Mouse (Mus musculus) frontal cortex, postnatal 36 days (tissue): Measurements from ENCODE around the gene Frmpd1.

Experiments
- DNase-seq, 2 experiments: peaks; one replicate each; pipeline ENCODE4 v3.0.0; 2022; ENCODE audit warnings: low spot score in 2 of 2

Frmpd1 gene

DNA sequence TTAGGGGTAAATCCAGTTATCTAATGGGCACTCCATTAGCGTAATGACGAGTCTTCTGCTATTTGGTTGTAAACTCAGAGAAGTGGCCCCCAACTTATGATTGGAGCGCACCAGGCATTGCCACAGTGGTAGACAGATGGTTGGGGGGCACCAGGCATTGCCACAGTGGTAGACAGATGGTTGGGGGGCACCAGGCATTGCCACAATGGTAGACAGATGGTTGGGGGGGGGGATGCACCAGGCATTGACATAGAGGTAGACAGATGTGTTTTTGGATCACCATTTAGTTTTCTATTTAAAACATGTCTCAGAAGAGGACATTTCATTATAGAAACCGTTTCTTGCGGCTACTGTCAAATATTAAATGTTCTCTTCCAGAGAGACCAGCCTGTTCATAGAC lies 53.6 kb downstream of the Frmpd1 start:
- no peak for DNase-seq

DNA sequence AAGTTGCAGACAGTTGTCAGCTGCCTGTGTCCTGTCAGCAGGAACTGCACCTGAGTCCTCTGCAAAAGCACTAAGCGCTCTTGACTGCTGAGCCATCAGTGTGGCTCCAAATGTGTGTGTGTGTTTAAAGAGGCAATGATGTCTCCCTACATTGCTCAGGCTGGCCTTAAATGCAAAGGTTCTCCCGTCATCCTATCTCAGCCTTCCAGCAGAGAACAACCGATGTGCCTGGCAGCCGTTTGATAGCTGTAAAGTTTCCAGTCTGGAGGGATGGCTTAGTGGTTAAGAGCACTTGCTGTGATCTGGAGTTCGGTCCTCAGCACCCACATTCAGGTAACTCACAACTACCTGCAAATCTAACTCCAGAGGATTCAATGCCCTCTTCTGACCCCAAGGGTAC lies 56.7 kb downstream of the Frmpd1 start:
- no peak for DNase-seq

DNA sequence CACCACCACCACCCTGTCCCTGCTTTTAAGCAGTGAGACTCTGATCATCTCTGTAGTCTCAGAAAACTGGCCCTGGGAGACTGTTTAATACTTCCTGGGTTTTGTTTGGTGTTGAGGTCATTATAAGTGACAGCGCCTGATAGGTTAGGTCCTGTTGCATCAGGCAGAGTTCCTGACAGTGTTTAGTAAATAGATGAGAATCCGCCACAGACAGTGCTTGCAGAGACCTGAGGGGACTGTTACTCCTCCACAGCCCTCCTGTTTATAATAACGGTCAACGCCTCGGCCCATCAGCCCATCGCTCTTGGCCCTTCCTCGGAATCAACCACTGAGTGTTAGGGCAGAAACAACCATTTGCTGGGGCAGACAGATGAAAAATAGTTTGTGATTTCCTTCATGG lies 57.5 kb downstream of the Frmpd1 start:
- DNase-seq: no peak

DNA sequence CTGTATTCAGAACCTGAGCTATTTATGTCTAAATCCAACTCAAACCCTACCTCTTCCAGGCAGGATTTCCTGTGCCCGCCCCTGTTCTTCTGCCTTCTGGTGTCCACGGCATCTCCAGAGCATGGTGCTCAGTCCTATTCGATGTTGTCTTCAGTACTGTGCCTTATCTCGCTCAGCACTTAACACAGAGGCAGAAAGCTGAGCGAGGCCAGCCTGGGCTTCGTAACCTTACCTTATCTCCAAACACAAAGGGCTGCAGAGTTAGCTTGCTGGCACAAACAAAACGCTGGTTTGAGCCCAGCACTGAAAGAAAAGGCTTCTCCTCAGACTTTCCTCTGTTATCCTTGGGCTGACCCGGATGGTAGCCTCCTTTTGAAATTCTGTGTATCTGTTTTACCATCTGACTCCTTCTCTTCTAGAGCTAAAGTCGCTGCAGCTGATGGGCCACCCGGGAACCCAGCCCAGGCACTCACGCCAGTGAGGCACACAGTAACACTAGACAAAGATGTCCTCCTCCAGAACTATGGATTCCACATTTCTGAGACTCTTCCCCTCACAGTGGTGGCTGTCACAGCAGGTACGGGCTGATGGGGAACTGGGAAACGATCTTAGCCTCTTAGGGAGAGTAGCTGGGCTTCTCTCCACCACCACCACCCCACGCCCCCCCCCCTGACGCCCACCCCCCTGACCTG lies 58.7 kb downstream of the Frmpd1 start:
- DNase-seq: no peak

DNA sequence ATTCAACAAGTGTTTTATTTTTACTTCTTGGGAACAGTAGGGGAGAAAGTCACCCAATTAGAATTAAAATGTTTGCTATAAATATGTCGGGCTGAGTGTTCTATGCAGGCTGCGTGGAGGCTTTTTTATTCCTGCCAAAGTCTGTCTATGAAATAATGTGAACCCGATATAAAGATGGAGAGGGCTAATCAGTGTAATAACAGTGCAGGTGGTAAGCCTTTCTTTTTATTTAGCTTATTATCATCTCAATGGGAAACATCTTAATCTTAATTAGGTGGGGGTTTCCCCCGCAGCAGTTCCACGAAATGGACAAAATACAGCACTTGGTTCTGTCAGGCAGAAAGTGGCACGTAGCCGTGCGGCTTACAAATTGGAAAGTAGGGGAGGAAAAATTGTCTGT lies 66.6 kb downstream of the Frmpd1 start:
- no peak for DNase-seq

DNA sequence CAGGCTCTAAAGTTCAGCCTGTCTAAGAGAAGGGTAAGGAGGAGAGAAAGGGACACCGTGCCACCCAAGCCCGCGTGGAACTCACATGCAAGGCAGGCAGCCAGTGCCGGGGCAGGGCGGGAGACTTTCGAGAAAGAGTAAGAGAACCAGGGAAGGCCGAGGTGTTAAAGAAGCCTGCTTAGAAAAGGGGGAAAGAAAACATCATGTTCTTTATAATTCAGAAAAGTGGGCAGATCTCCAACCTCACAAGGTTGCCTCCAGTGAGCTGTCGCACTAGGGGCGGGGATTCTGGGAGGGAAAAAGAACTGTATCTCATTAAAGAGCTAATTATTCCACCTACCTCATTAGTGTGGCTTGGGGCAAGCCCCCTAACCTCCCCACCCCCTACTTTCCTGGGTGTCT lies 68.2 kb downstream of the Frmpd1 start:
- peak; percentile 15 to 18 for DNase-seq

DNA sequence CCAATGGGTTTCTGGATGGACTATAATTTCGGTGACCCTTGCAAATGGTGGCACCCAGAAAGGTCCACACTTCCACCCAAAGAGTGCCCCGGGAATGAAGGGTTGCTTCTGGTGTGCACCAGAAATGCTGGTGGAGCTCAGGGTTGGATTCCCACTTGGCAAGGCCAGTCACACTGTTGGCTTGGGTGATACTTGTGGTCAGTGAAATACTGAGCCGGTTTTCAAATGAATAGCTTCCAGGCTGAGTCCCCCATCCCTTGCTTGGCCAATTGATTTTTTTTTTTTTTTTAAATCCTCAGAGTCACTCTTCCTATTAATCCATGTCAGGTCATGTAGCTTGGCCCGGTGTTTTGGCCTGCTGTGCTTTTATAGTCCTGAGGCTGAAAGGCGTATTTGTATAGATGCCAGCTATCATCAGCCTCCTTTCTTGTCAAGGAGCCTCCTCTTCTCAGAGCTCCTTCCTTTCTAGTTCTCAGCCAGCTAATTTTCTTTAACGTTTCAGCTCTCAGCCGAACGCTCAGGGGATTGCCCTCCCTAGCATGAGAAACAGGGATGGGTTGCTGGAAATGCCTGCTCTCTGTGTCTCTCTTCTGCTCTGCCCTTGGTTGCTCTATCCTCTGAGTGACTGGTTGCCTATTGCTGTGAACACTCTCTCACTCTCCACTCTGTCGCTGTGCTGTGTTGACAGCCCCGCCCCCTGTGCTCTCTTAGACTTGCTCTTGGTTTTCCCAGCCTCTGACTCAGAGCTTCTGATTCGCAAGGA lies 69.3 kb downstream of the Frmpd1 start:
- DNase-seq: peak; percentile 39

DNA sequence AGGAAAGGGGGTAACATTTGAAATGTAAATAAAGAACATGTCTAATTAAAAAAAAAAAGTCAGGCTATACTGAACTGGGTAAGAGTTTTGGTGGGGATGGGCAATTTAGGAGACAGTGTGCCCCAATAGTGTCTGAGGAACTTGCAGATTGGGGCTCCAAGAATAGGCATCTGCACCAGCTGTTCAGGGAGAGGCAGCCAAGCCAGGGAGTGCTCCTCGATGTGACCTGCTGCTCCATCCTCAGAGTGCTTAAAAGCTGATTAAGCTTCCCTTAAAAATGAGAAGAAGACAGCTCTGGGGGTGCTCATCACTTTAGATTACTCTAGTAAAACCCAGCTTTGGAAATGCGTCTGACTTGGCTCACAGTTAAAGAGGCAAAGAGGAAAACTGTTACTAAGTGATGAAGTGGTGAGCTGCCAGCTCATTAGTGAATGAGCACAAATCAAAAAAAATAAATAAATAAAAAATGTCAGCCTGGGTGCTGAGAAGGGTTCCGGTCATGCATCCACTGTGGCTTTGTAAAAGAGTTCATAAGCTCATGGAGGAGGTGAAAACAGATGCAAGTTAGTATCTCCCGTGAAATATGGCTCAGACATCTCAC lies 74.7 kb downstream of the Frmpd1 start:
- peak in 1 of 2 experiments; percentile 25 for DNase-seq

DNA sequence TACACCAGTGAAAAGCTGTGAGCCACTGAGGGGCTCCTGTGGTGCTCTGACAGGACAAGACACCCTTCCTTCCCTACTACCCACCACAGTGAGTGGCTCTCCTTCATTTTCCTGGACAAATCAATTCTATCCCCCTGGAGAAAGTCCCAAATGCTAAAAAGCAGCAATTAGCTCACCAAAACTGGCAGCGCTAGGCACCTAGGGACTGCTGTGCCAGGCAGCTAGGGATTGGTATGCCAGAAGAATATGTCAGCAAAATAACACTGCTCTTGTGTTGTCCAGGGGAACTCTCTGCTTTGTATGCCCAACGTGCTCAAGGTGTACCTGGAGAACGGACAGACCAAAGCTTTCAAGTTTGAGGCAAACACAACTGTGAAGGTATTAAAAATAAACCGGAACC lies 76.9 kb downstream of the Frmpd1 start:
- peak in 1 of 2 experiments; percentile 17 for DNase-seq

DNA sequence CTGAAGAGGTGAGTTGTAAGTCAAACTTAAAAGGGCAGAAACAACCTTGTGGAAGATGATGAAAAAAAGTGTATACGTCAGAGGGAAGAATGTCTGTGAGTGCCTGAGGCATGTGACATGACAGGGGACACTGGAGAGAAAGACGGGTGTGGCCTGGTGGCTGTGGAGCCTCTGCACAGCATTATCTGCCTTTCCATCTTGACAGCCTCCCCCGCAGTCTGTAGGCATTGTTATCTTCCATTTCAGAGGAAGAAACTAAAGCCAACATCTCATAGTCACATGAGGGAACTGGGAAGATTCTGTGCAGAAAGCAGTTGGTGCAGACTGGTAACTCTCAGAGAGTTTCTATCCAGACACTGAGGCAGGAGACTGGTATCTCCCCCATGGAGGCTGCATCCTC lies 83.2 kb downstream of the Frmpd1 start:
- no peak for DNase-seq

DNA sequence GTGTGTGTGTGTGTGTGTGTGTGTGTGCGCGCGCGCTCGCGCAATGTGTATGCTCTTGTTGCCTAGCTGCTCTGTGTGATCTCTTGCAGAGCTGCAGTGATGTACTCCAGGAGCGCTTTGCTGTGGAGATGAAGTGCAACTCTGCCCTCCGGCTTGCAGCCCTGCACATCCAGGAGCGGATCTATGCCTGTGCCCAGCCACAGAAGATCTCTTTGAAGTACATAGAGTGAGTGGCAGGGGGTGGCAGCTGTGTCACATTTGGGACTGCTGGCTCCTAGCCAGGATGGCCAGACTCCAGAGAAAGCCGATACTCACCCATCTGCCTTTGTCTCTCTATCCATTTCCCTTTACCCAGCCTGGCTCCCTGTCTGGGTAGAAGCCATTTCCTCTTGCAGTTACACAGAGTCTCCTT lies 86.4 kb downstream of the Frmpd1 start:
- peak in 1 of 2 experiments; percentile 15 for DNase-seq

DNA sequence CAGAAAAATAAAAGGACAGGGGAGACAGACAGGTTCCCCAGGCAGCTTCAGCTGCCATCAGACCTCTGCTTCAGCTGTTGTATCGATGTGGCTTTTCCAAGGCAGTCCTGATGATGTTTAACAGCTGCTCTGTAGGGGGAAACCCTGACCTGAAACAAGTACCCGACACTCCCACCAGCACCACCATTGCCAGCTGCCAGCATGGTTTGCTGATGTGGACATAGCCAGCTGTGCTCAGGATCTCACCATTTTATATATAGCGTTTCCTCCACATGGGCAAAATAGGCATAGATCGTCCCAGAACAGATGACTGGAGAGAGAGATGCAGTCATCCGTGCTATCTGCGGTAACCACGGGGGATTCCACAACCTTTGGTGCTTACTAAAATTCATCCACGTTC lies 91.1 kb downstream of the Frmpd1 start:
- no peak for DNase-seq

DNA sequence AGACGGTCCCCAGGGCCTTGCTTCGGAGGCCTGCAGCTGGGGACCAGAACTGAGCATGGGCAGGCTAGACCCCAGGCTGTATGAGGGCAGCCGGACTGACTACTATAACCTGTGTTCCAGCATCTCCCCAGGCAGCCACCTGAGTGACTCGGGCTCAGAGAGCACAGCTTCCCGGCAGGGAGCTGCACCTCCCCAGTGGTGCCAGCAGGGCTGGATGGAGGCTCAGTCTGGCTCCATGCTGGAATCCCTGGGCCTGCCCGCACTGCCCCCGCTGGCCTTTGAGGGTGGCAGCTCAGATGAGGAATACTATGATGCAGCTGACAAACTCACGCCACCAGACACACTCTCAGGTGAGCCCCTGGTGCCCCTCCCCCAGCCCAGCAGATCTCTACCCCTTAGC lies 94.6 kb downstream of the Frmpd1 start:
- DNase-seq: no peak

DNA sequence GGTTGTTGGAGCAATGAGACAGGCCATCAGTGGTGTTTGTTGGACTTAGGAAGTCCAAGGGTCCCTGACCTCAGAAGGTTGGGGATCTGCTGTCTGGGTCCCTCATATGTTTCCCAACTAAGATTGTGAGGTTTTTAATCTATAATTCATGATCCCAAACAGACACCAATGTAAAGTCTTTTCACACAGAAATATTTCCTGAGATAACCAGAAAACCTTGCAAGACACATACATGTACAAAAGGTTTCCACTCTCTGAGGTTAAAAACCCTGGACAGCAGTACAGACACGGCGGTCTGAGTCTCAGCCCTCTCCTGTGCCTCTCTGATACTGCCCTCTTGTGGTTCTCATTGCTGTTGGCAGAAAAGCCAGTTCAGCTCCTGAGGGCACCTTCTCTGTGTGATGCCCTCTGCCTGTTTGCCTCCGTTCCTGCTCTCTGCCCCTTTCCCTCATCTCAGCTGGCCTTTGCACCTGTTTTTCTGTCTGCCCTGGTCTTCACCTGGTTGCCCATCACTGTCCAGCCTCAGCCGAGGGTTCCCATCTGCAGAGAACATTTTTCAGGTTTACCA lies 95.4 kb downstream of the Frmpd1 start:
- peak; percentile 39 to 59 for DNase-seq

DNA sequence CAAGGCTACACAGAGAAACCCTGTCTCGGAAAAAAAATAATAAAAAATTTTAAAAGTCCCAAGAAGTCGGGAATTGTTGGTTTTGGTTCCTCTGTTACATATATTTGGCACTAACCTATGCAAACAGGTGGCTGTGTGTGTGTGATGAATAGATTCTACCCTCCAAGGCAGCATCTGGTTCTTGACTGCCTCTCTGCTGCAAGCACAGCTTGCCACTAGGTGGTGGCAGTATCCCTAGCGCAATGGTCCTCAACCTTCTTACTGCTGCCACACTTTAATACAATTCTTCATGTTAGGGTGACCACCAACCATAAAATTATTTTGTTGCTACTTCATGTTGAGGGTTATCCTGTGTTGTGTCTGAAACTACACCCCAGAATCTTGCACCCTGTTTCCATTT lies 101.6 kb downstream of the Frmpd1 start:
- no peak for DNase-seq

DNA sequence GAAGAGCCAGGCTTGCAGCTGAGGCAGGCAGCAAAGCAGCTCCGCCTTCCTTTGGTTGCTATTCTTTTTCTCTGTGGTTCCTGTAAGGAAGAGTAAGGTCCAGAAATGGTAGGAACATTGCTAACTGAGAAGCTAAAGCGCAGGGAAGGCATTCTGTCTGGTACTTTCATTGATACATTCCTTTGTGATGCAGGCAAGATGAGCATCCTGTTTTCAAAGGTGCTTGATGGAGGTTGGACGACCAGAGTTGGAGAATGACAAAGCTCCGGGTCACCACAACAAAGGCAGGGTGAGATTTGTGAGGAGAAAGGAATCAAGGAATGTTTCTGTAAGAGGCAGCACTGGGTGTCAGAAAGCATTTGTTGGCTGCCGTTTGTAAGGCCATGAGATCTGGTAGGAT lies 103.2 kb downstream of the Frmpd1 start:
- DNase-seq: no peak

DNA sequence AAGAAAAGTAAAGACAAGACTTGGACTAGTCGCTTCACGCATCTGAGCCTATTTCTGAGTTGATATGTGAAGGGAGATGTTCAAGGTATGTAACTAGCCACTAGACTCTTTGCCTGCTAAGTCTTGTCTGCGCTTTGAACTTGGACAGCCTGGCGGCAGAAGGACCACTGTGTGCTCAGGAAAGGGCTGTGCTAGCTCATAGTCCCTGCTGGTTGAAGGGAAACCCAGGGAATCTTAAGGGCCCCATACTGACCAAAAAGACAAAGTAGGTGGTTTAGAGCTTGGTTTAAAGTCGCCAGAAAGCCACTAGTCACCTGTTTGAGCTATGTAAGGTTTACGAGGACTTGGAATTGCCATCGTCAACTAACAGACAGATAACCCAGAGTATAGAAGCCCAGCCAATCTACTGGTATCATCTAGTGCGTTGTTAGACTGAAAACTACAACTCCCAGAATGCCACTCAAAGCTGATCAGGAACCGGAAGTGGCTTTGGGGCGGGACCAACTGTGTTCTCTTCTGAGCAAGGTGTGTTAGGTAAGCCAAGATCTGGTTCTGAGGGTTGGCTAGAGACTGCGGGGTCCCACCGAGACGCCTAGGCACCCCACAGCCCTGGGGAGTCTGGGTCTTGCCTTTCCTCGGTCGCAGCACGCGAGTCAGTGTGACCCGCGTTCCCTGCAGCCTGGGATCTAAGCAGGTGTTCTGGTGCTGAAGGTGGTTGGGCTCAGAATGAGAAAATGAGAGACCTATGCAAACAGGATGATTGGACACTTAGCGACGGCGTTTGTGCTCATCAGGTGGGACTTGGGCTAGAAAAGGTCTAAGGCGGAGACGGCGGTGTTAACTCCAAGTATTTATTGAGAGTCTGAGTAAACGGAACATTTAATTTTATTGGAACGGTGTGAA lies 112.2 kb downstream of the Frmpd1 start, which contains the start of gene Trmt10b:
Trmt10b (plus strand) TSS at position 466 of the 903 bp plus-strand sequence.
- DNase-seq: peak; percentile 62 to 73

DNA sequence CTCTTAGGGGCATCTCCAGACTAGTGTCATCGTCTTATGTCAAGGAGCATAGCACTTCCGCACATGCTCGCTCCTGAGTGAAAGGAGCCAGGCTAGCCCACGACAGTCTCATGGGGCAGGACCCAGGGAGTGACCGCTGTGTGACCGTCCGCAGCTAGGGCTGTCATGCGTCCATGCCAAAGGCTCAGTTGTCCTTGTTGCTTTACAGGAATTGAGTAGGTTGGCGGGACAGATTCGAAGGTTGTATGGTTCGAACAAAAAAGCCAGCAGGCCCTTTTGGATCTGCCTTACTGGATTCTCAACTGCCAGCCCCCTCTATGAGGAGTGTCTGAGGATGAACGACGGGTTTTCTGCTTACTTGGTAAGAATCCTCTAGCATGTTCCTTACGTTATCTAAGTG lies 120.9 kb downstream of the Frmpd1 start:
- no peak for DNase-seq

DNA sequence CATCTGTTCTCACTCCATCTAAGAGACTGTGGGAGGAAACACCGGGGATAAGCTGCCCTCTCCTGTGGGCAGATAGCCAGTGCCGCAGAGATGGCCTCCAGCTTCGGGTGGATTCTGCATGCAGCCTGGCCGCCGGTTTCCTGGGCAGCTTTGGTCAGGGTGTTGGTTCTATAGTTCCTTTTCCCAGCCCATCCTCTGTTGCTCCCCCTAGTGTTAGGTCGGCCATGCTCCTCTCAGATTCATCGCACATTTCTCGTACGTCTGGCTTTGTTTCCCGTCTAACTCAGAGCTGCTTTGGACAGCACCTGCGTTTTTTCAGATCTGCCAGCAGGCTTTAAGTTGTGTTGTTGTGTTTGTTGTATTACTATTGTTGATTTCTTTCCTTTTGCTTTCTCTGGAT lies 123.4 kb downstream of the Frmpd1 start:
- DNase-seq: no peak

DNA sequence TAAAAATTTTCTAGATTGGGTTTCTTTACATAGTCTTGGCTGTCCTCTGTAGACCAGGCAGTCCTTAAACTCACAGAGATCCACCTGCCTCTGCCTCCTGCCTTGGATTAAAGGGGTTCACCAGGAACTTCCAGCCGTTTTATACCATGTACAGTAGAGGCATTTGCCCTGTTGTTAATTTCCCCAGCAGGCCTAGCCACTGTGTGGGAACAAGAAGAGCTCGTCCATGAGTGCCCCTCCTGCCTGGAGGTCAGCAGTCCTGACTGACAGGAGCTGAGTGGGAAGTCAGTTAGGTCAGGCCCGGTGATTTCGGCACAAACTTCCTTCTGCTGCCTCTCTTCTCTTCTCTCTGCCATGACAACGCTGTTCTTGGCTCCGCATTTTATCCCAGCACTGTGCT lies 123.9 kb downstream of the Frmpd1 start:
- no peak for DNase-seq

DNA sequence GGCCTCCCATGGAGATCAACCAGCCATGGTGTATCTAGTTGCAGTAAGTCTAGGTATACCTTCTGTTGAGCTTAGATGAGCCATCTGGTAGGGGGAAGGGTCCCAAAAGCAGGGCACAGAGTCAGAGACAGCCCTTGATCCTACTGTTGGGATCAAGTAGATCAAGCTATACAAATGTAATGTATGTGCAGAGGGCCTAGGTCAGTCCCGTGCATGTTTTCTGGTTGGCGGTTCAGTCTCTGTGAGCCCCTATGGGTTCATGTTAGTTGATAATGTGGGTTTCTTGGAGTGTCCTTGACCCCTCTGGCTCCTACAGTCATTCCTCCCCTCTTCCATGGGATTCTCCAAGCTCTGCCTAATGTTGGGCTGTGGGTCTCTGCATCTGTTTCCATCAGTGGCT lies 126.4 kb downstream of the Frmpd1 start:
- no peak for DNase-seq
